Mouse (Mus musculus): ENCODE data around the gene Gm49322. TPM values are rescaled to one million over a fixed set of nuclear protein-coding genes. Genes with fewer than 3 reads are reported as not detected.

The Gm49322 gene
- polyA plus RNA-seq, 3 experiments from 2014 or later = 5.3 to 8.4 (median 8.3) TPM

GRCm38 (mm10) chr10:80656130-80656862 lies 50.5 kb downstream of the Gm49322 start:
- ATAC-seq = peak; percentile 47

DNA sequence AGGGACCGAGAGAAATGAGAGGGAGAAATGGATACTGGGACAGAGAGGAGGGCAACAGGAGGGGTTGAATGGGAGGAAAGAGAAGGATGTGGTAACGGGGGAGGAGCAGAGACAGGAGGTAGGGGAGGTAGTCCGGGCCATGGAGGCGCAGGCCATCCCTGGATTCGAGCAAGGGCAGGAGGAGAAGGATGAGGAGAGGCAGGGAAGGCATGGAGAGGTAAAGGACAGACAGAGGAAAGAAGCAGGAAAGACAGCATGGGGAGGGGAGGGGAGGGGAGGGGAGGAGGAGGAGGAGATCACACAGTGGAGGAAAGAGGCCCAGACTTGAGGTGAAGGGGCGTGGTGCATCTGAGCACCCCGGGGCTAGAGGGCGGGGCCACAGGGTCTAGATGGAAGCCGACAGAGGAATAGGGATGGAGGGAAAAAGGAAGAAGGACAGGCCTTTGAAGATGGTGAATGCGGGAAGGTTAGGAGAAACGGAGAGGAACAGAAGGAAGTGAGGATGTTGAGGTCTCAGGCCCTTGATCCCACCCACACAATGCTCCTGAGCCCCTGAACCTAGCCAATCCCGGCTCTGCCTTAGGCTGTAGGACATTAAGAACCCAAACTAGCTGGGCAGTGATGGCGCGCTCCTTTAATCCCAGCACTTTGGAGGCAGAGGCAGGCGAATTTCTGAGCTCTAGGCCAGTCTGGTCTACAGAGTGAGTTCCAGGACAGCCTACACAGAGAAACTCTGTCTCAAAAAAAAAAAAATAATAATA lies 51.2 kb downstream of the Gm49322 start, which contains the start of gene Btbd2:
Gene Btbd2 (minus strand): TSS at position 209 of the 761 bp plus-strand sequence.
- ATAC-seq = peak; percentile 55

DNA sequence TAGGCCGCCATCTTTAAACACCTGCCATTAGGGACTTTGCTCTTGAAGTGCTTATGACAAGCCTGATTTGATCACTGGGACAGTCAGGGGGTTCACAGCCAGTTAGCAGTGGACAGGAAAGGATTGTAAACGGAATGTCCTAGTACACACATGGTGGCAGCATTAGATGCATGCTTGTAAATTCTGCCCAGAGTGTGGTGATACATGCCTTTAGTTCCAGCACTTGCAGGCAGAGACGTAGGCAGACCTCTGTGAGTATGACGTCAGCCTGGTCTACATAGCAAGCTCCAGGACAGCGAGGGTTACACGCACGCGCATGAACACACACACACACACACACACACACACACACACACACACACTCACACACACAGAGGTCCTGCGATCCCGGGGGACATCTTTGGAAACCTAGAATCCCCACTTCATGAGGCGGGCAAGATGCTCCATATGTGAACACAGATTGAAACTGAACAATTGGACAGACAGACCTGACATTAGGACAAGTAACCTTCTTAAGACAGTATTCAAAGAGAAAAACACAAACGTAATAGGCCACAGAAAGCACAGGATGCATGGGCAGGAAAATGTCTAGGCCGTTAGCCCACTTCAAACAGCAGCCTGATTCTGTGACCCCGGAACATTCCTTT lies 52.5 kb downstream of the Gm49322 start:
- peak; percentile 23 for ATAC-seq

DNA sequence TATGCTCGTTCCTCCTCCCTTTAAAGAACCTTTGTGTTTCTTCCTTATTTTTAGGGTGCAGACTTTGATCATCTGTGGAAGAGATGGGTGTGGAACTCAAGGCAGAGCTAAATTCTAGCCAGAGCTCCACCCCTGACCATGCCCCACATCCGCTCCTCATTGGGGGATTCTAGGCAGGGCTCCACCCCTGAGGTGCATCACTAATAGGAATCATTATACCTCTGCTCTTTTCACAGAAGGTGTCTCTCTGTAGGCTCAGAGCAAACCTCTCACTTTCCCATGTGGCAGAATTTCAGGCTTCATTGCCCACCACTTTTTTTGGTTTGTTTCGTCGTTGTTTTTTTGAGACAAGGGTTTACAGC lies 53.0 kb downstream of the Gm49322 start:
- ATAC-seq = peak; percentile 66

GRCm38 (mm10) chr10:80659213-80659612 lies 53.4 kb downstream of the Gm49322 start:
- ATAC-seq = peak; percentile 27

- ATAC-seq = no peak
These were observed 55.3 kb downstream of the Gm49322 start for GRCm38 (mm10) chr10:80661149-80661548.

- no peak for ATAC-seq
These were observed 57.8 kb downstream of the Gm49322 start for GRCm38 (mm10) chr10:80663485-80664196.

DNA sequence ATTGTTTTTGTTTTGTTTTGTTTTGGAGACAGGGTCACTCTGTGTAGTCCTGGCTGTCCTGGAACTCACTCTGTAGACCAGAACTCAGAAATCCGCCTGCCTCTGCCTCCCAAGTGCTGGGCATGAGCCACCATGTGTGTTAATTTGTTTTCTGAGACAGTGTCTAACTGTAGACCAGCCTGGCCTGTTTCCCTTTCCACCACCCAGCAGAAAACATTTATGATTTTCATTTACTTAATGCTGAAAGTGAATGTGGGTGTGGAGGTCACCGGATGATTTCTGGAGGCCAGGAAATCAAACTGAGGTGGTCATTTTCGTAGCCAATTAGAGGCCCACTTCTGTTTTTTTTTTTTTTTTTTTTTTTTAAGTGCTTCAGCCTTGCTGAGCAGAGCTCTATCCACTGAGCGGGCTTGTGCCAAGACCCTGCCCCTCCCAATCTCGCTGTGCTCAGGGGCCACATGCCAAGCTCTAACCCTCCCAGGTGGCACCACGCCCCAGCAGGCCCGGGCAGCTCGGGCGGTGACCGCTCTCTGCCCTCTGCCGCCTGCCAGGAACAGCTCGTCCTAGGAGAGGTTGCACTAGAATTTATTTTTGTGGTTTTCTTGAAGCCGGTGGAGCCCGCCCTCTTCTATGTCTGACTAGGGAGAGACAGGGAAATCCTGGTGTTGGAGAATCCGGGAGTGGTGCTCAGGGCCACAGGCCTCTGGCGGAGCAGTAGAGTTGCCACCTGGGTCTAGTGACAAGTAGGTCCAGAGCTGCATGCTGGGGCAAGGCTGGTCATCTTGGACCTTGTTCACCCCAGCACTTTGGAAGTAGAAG lies 58.6 kb downstream of the Gm49322 start:
- peak; percentile 10 for ATAC-seq

DNA sequence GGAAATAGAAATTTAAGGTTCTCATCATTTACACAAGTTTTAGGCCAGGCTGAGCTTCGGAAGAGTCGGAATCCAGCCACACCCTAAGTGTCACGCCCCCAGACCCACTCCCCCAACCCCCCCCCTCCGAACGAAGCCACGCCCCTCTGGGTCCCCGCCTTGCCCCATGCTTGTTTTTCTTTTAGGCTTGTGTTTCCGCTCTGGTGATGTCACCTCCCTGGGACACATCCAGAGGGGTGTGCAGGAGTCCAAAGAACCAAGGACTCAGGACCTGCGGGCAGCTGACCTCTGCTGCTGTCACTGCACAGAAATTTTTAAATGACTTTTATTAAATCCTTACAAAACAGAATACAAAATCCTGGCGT lies 59.2 kb downstream of the Gm49322 start:
- ATAC-seq = peak; percentile 26

Other genes with a start within 250 kb of the Gm49322 start
- not detected for gene Plk5, start 249.6 kb upstream of the Gm49322 start, polyA plus RNA-seq (2017; shearing (Covaris generic))
- 1 to 10 TPM in 1 of 3 experiments, under 1 TPM in 2; 0.79 to 1.3 (median 0.79) TPM for gene Mex3d, start 218.4 kb upstream of the Gm49322 start, polyA plus RNA-seq (2017; shearing (Covaris generic))
- 10 to 100 TPM; 19.2 to 30.4 (median 25.9) TPM for gene Mbd3, start 206.5 kb upstream of the Gm49322 start, polyA plus RNA-seq (2017; shearing (Covaris generic))
- gene Uqcr11, start 199.2 kb upstream of the Gm49322 start, polyA plus RNA-seq (2017; shearing (Covaris generic)) = 100 to 1,000 TPM; 289 to 335 (median 330) TPM
- gene Tcf3, start 172.4 kb upstream of the Gm49322 start, polyA plus RNA-seq (2017; shearing (Covaris generic)) = 1 to 10 TPM; 6.7 to 8.2 (median 7.9) TPM
- gene Onecut3, start 111.2 kb upstream of the Gm49322 start, polyA plus RNA-seq (2017; shearing (Covaris generic)) = not detected
- gene Atp8b3, start 66.9 kb upstream of the Gm49322 start, polyA plus RNA-seq (2017; shearing (Covaris generic)) = not detected
- 10 to 100 TPM; 11.3 to 18.6 (median 14.9) TPM for gene Rexo1, start 44.5 kb upstream of the Gm49322 start, polyA plus RNA-seq (2017; shearing (Covaris generic))
- 1 to 10 TPM; 6.3 to 7.1 (median 6.8) TPM for gene Klf16, start 28.7 kb upstream of the Gm49322 start, polyA plus RNA-seq (2017; shearing (Covaris generic))
- gene Abhd17a, start 15.7 kb upstream of the Gm49322 start, polyA plus RNA-seq (2017; shearing (Covaris generic)) = 10 to 100 TPM in 2 of 3 experiments, 1 to 10 TPM in 1; 8.6 to 12.0 (median 11.4) TPM
- gene Scamp4, start 3.1 kb upstream of the Gm49322 start, polyA plus RNA-seq (2017; shearing (Covaris generic)) = 100 to 1,000 TPM in 2 of 3 experiments, 10 to 100 TPM in 1; 96.2 to 110 (median 108) TPM
- gene Adat3, start 3.1 kb upstream of the Gm49322 start, polyA plus RNA-seq (2017; shearing (Covaris generic)) = 1 to 10 TPM; 2.6 to 4.2 (median 3.1) TPM
- gene Csnk1g2, start 16.8 kb downstream of the Gm49322 start, polyA plus RNA-seq (2017; shearing (Covaris generic)) = 10 to 100 TPM; 11.7 to 16.3 (median 13.2) TPM
- 10 to 100 TPM in 1 of 3 experiments, 1 to 10 TPM in 2; 3.4 to 10.4 (median 9.2) TPM for gene Btbd2, start 51.0 kb downstream of the Gm49322 start, polyA plus RNA-seq (2017; shearing (Covaris generic))
- gene Mknk2, start 72.1 kb downstream of the Gm49322 start, polyA plus RNA-seq (2017; shearing (Covaris generic)) = 10 to 100 TPM; 50.3 to 61.4 (median 50.9) TPM
- gene Mob3a, start 96.0 kb downstream of the Gm49322 start, polyA plus RNA-seq (2017; shearing (Covaris generic)) = 100 to 1,000 TPM; 190 to 248 (median 240) TPM
- 100 to 1,000 TPM in 2 of 3 experiments, 10 to 100 TPM in 1; 71.4 to 109 (median 107) TPM for gene Izumo4, start 96.2 kb downstream of the Gm49322 start, polyA plus RNA-seq (2017; shearing (Covaris generic))
- gene Ap3d1, start 136.2 kb downstream of the Gm49322 start, polyA plus RNA-seq (2017; shearing (Covaris generic)) = 10 to 100 TPM; 20.9 to 33.0 (median 29.8) TPM
- gene Dot1l, start 149.2 kb downstream of the Gm49322 start, polyA plus RNA-seq (2017; shearing (Covaris generic)) = 10 to 100 TPM; 10.9 to 23.4 (median 15.3) TPM
- 10 to 100 TPM; 12.1 to 22.6 (median 17.8) TPM for gene Sf3a2, start 192.2 kb downstream of the Gm49322 start, polyA plus RNA-seq (2017; shearing (Covaris generic))
- 100 to 1,000 TPM; 127 to 149 (median 146) TPM for gene Plekhj1, start 192.6 kb downstream of the Gm49322 start, polyA plus RNA-seq (2017; shearing (Covaris generic))
- not detected for gene Amh, start 199.2 kb downstream of the Gm49322 start, polyA plus RNA-seq (2017; shearing (Covaris generic))
- gene Jsrp1, start 207.5 kb downstream of the Gm49322 start, polyA plus RNA-seq (2017; shearing (Covaris generic)) = not detected
- 1,000 to 10,000 TPM; 1,680 to 2,431 (median 2,240) TPM for gene Oaz1, start 220.6 kb downstream of the Gm49322 start, polyA plus RNA-seq (2017; shearing (Covaris generic))
- gene Lingo3, start 238.0 kb downstream of the Gm49322 start, polyA plus RNA-seq (2017; shearing (Covaris generic)) = not detected
- 100 to 1,000 TPM; 144 to 210 (median 202) TPM for gene Lsm7, start 249.2 kb downstream of the Gm49322 start, polyA plus RNA-seq (2017; shearing (Covaris generic))
- 10 to 100 TPM in 2 of 3 experiments, 1 to 10 TPM in 1; 9.6 to 15.0 (median 12.1) TPM for gene Sppl2b, start 249.3 kb downstream of the Gm49322 start, polyA plus RNA-seq (2017; shearing (Covaris generic))